Mouse (Mus musculus) gastrocnemius, postnatal 36 days (tissue): ENCODE measurements at regions not wholly inside any gene's neighbourhood (a gene's known extent, or its start where the extent isn't known, plus 50 kb on each side); places are given as distances from the start of the nearest gene placed in this dataset.

Experiments
- DNase-seq, 2 experiments: peaks; one replicate each; pipeline ENCODE4 v3.0.0; 2022
- intact Hi-C: fragments of 180-260 bp; cut with DNase I; formaldehyde crosslinking; loops from one replicate; pipeline ENCODE4 v1.15.1; 2025

GRCm38 (mm10) chr4:99348674-99349073, 53.0 kb downstream of the Gm12689 start:
- DNase-seq: no peak
- intact Hi-C loops: no loop called here

DNA sequence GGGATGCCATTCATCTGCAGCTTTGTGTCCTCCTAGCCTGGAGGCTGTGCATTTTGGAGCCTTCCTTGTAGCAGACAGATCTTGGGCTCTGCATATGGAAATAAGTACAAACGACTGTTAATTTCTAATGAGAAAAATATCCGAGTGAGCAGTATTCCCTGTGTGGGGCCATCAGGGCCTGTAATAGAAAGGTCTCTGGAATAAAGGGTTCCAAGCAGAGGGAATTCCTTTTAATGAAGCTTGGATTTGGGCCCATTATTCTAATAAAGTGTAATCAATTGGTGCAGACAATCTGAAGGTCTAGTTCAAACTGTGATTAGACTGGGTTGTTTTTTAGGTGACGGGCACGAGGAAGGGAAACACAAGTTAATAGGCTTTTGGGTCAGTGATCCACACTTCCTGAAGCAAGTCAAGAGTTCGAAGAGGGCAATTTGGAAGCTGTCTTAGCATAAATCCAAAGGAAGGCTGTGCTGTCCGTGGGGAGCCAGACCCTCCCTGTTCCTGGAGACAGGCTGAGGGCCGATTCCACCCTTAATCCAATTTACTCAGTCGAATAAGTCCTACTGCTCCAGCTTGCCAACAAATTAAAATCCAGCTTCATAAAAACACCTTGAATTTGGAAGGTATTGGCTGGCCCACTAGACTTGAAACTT, 57.5 kb downstream of the Gm12689 start:
- no peak for DNase-seq
- intact Hi-C loops: no loop called here

GRCm38 (mm10) chr4:99354241-99354640, 58.5 kb downstream of the Gm12689 start:
- no peak for DNase-seq
- intact Hi-C loops: no loop called here

DNA sequence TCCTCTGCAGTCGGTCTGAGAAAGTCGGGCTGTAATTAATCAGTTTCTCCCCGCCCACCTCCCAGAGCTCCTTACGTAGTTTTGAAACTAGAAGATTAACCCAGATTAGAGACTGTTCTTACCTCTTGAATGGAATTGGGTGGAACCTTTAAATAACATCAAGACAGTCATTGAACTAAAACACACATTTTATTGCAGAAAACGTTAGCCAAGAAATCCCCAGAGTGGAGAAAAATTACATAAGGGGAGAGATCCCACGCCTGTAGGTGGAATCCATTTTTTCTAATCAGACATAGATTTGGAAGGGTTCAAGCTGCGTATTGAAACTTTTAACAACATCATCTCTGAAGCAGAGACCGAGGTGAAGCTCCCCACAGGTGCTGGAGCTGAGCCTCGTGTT, 59.1 kb downstream of the Gm12689 start:
- no peak for DNase-seq
- intact Hi-C loops: no loop called here

DNA sequence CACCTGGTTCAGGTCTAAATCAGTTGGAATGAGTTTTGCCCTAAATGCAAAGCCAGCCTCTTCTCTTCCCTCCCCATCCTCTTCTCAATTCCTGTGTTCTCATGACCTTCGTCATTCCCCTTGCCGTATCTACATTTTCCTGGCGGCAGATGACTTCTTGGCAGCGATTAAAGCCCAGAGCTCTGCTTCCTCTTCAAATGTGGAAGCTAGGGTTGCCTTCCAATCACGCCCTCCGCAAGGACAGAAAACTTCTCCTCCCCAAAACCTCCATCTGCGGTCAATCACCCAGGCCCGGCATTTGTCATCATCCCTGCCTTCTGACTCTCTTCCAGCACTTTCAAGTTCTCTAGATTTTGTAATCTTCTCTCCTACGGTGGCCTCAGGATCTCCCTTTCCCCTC, 72.3 kb downstream of the Gm12689 start:
- DNase-seq: no peak
- intact Hi-C loops: no loop called here

DNA sequence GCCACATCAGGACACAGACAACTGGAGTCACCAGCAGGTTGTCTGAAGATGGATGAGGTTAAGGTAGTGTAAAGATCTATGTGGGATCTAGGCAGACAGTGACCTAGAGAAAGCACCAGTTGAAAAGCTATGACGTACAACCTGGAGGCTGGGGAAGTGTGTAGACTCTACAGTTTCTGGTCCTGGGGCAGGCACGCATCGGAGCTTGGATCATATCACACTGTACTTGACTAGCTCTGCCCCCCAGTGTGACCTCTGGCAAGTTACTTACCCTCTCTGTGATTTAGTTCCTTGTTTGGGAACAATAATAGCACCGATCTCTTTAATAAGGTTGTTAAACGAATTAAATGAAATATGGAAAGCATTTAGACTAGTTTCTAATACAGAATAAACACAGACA, 75.5 kb downstream of the Gm12689 start:
- intact Hi-C loops: no loop called here
- DNase-seq: no peak

DNA sequence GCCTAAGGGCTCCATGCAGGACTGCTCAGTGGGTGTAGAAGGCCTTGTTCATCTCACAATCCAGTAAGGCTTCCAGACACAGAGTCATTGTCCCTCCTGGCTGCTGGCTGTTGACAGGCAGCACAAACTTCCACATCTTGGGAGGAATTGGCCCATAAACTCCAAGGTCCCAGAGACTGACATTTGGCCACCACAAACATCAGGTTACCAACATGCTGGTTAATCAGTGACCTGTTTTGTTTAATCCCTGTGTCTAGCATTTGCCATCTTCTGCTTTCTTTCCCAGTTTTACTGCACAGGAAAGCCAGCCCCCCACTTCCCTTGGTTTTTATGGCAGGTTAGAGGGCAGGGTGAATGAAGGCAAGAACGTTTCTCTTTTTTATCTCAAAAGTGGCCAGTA, 80.5 kb downstream of the Gm12689 start:
- DNase-seq: no peak
- intact Hi-C loops: no loop called here

- no peak for DNase-seq
- intact Hi-C loops: no loop called here
Observed at GRCm38 (mm10) chr4:99376911-99377310, 81.2 kb downstream of the Gm12689 start.

- DNase-seq: no peak
- intact Hi-C loops: no loop called here
Observed at GRCm38 (mm10) chr4:99379983-99380382, 84.3 kb downstream of the Gm12689 start.

GRCm38 (mm10) chr4:99385381-99385780, 89.7 kb downstream of the Gm12689 start:
- DNase-seq: no peak
- intact Hi-C loops: no loop called here

DNA sequence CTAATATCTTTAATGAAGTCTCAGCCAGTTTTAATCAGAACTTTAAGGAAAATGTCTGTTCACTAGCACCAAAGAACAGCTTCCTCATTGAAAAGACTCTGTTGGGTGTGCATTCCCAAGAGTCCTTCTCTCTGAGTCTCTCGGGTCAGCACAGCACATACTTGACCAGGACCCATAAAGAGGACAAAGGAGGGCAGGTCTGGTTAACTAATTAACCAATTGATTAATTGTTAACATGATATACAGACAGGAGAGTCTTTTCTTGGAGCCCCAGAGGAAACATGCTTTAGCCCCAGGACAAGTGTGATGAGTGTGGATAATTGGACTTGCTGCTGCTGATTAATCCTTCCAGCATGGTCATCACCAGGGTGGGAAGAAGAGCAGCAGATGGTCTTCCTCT, 93.7 kb downstream of the Gm12689 start:
- intact Hi-C loops: no loop called here
- DNase-seq: no peak

GRCm38 (mm10) chr4:99392986-99393385, 97.3 kb downstream of the Gm12689 start:
- intact Hi-C loops: no loop called here
- DNase-seq: no peak

GRCm38 (mm10) chr4:99394244-99394643, 98.5 kb downstream of the Gm12689 start:
- intact Hi-C loops: no loop called here
- no peak for DNase-seq

DNA sequence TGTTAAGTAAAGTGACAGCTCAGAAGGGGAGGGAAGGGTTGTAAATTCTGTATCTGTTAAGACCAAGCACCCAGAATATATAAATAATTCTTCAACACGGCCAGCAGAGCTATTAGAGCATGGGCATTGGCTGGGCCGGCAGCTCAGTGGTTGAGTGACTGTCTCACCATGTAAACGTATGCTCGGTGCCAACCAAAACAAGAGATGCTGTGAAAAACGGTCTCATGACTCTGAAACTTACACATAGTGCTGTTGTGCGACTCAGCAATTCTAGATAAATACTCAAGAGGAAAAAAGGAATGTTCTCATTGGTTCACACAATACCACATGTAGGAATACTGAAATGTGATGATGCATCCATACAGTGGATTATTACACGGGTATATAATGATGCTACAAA, 111.8 kb downstream of the Gm12689 start:
- intact Hi-C loops: no loop called here
- DNase-seq: no peak

- DNase-seq: no peak
Observed at GRCm38 (mm10) chr4:99423449-99423848, 127.7 kb downstream of the Gm12689 start.

DNA sequence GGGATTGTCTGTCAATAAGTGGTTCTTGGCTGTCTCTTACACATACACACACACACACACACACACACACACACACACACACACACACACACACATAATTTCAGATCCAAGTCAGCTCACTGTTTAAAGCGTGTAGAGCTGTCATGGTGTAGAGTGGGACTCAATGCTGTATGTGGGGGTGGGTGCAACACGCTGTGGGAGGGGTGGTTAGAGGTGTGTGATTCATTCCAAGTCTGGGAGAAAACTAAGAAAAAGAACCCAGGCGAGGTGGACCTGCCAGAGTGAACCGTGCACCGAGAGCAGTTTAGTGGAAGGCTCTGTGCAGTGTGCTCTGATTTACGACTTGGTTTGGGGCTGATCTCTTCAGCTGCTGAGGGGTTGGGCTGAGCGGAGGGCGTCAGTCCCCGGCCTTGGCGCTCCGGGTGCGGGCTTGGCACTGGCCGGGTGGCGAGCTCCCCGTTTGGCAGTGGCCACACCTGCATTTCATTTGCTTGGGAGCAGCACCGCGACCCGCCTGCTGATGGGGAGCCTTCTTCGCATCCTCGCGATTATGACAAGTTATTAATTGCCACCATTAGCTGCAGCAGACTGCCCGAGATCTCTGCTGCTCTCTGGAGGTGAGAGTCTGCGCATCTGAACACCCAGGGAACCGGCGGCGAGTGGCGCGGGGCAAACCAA, 149.5 kb downstream of the Gm12689 start:
- intact Hi-C loops: no loop called here
- no peak for DNase-seq

More at GRCm38 (mm10) chr4:99423449-99423848, 127.7 kb downstream of the Gm12689 start:
- intact Hi-C loops: no loop called here

DNA sequence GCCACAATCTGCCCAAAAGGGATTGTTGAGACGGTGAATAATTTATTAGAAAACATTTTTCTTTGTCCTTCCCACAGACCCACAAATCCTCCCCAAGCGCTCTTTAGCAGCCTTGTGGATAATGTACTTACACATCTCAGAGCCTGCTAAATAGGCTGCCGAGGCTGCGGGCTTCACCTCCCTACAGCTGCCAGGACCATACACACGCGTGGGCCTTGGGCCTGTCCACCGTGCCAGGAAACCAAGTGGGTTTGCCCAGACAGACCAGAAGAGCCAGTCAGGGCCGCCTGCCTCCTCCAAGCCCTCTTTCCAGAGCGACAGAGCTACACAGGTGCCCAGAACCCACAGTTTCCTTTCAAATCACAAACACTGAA, 150.0 kb downstream of the Gm12689 start:
- DNase-seq: no peak
- intact Hi-C loops: no loop called here

GRCm38 (mm10) chr4:99458984-99459383, 163.3 kb downstream of the Gm12689 start:
- intact Hi-C loops: no loop called here
- no peak for DNase-seq

DNA sequence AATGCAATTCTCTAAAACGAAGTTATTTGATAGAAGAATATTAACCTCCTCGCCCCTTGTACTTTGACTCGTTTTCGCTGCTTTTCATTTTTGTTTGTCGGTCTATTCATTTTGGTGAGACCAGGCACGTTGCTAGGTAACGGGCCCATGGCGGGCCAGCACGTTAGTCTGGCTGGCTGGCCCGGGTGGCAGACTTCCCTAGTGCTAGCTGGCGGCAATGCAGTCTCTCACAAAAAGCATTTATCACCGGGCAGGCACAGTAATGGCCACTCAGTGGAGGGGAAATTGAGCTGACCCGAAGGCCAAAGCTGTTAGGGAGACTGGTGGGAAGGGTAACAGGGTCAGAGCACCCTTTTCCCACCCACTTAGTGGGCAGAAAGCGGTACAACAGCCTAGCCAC, 163.7 kb downstream of the Gm12689 start:
- DNase-seq: no peak
- intact Hi-C loops: no loop called here

DNA sequence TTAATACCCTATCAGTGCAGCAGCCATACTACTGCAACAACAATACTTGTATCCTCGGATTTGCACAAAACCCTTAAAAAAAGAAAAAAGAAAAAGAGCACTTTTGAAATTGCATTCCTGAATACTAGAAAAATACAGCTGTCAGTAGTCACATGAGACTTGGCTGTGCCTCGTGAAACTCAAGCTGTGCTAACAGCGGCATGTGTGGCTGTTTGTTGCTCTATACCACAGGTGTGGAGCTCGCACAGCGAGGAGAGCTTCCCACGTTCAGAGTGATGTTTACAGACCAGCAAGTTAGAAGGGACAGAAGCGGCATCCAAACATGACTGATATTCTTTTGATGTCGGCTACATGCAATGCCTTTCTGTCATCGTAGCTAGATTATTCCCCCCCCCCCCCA, 169.8 kb downstream of the Gm12689 start:
- intact Hi-C loops: no loop called here
- DNase-seq: no peak

GRCm38 (mm10) chr4:99475701-99476218, 180.1 kb downstream of the Gm12689 start:
- no peak for DNase-seq
- intact Hi-C loops: no loop called here

- intact Hi-C loops: no loop called here
- DNase-seq: no peak
Observed at GRCm38 (mm10) chr4:99484271-99484670, 171.8 kb upstream of the Foxd3 start.
